Mouse (Mus musculus) bone marrow, adult 2 months (tissue): ENCODE measurements around the gene Lysmd3. TPM values are rescaled to one million over a fixed set of nuclear protein-coding genes. Genes with fewer than 3 reads are reported as not detected.

Experiments
- H3K27ac ChIP-seq: fragments of 200-500 bp; 2 replicates; pipeline ENCODE4 v1.5.1; 2012; ENCODE audit warnings: low read depth, mild to moderate bottlenecking, control low read depth, inconsistent platforms, low read length; ENCODE audit not compliant: control insufficient read depth, poor library complexity, insufficient read depth
- H3K4me1 ChIP-seq: fragments of 200-500 bp; 2 replicates; pipeline ENCODE4 v1.6.1; 2011; ENCODE audit warnings: low read length; ENCODE audit not compliant: control insufficient read depth, insufficient read depth
- H3K4me3 ChIP-seq: fragments of 200-500 bp; replicated peaks from 2 replicates; pipeline ENCODE3; 2011; ENCODE audit warnings: mild to moderate bottlenecking, low read depth, low read length, control low read depth; ENCODE audit not compliant: control insufficient read depth
- CTCF ChIP-seq: fragments of 200-500 bp; IDR thresholded peaks from 2 replicates; pipeline ENCODE4 v1.5.1; 2011; ENCODE audit warnings: low read length, control low read depth; ENCODE audit not compliant: control insufficient read depth, insufficient read depth
- POLR2A ChIP-seq: fragments of 200-500 bp; IDR thresholded peaks from 2 replicates; pipeline ENCODE4 v1.6.1; 2011; ENCODE audit warnings: low read depth, mild to moderate bottlenecking, control low read depth, low read length, borderline replicate concordance; ENCODE audit not compliant: control insufficient read depth
- WGBS: fragments of 180-500 bp; shearing (Covaris S2); methylation state at CpG from one replicate; pipeline ENCODE4 v1.1.7; 2018; 5-methylcytosine and 5-hydroxymethylcytosine counted together
- polyA plus RNA-seq: library from polyadenylated mRNA; stranded (reverse); fragments of >200 nt; gene quantifications from 2 replicates; pipeline ENCODE4 v1.2.4, GENCODE M21; 2011; ENCODE audit warnings: low replicate concordance; ENCODE audit not compliant: missing spikeins, insufficient read depth, insufficient read length

Lysmd3 gene
- polyA plus RNA-seq, 1 experiment: 3.0 TPM

- no peak overlapping the region for H3K27ac ChIP-seq
- TF ChIP-seq CTCF (no peak), POLR2A (no peak)
- no peak overlapping the region for H3K4me3 ChIP-seq
- no peaks in the 10 kb centered on the region; the same call in 1 of the 2 replicates for H3K4me1 ChIP-seq
- 48% methylated on average over 10 of the region's 10 CpGs for WGBS
These were observed 33.0 kb downstream of the Lysmd3 start for GRCm38 (mm10) chr13:81690477-81690876.

GRCm38 (mm10) chr13:81691606-81692005 lies 34.1 kb downstream of the Lysmd3 start:
- H3K4me1 ChIP-seq: no peaks in the 10 kb centered on the region; the same call in 1 of the 2 replicates
- TF ChIP-seq CTCF (no peak), POLR2A (no peak)
- no peak overlapping the region for H3K4me3 ChIP-seq
- 33% methylated on average over 9 of the region's 9 CpGs for WGBS
- H3K27ac ChIP-seq: no peak overlapping the region

- Histone ChIP-seq H3K27ac (no peak overlapping the region), H3K4me1 (no peaks in the 10 kb centered on the region; the same call in 1 of the 2 replicates), H3K4me3 (no peak overlapping the region)
- TF ChIP-seq CTCF: no peak
- TF ChIP-seq POLR2A: no peak
- WGBS: 92% methylated on average over 12 of the region's 12 CpGs
These were observed 37.0 kb downstream of the Lysmd3 start for GRCm38 (mm10) chr13:81694446-81694845.

GRCm38 (mm10) chr13:81703148-81703547 lies 45.7 kb downstream of the Lysmd3 start:
- no peaks in the 10 kb centered on the region for H3K4me1 ChIP-seq
- H3K27ac ChIP-seq: no peak overlapping the region
- WGBS: 81% methylated on average over 7 of the region's 7 CpGs
- no peak; the same call in 1 of the 2 replicates for TF ChIP-seq CTCF
- TF ChIP-seq POLR2A: no peak
- no peak overlapping the region for H3K4me3 ChIP-seq

- 91% methylated on average over 9 of the region's 9 CpGs for WGBS
- no peak for TF ChIP-seq CTCF
- TF ChIP-seq POLR2A: no peak
- Histone ChIP-seq H3K4me3 (no peak overlapping the region), H3K27ac (no peak overlapping the region), H3K4me1 (no peaks in the 10 kb centered on the region)
These were observed 46.2 kb downstream of the Lysmd3 start for GRCm38 (mm10) chr13:81703621-81704020.

- Histone ChIP-seq H3K27ac (no peak overlapping the region), H3K4me1 (no peaks in the 10 kb centered on the region), H3K4me3 (no peak overlapping the region)
- WGBS: 80% methylated on average over 5 of the region's 5 CpGs
- TF ChIP-seq CTCF (no peak), POLR2A (no peak)
These were observed 48.8 kb downstream of the Lysmd3 start for GRCm38 (mm10) chr13:81706311-81706710.

- no peak overlapping the region for H3K4me3 ChIP-seq
- no peaks in the 10 kb centered on the region; the same call in 1 of the 2 replicates for H3K4me1 ChIP-seq
- WGBS: 27% methylated on average over 4 of the region's 4 CpGs
These were observed 52.3 kb downstream of the Lysmd3 start for GRCm38 (mm10) chr13:81709805-81710204.

GRCm38 (mm10) chr13:81710266-81710665 lies 52.8 kb downstream of the Lysmd3 start:
- Histone ChIP-seq H3K27ac (no peak overlapping the region), H3K4me1 (no peaks in the 10 kb centered on the region; the same call in 1 of the 2 replicates), H3K4me3 (peak overlapping the region; percentile 94)
- WGBS: 2% methylated on average over 7 of the region's 7 CpGs
- TF ChIP-seq POLR2A (no peak), CTCF (no peak)

More at GRCm38 (mm10) chr13:81709805-81710204, 52.3 kb downstream of the Lysmd3 start:
- TF ChIP-seq POLR2A (no peak), CTCF (no peak)
- no peak overlapping the region for H3K27ac ChIP-seq
